Mouse (Mus musculus) thymus, adult 2 months (tissue): Measurements from ENCODE around the gene Idi1.
"Not testable (repeated sequence)": the region's sequence is repeated elsewhere in the genome, so short reads cannot be mapped to it uniquely, and the experiment has no call there.

Experiments used
- CTCF ChIP-seq: fragments of 200-500 bp; IDR thresholded peaks from 2 replicates; pipeline ENCODE4 v1.5.1; 2012; ENCODE audit warnings: mild to moderate bottlenecking, control low read depth, low read length, moderate library complexity, borderline replicate concordance; ENCODE audit not compliant: control insufficient read depth, poor library complexity, insufficient read depth; ENCODE audit errors: extremely low read depth
- POLR2A ChIP-seq: fragments of 200-500 bp; IDR thresholded peaks from 2 replicates; pipeline ENCODE4 v1.6.1; 2012; ENCODE audit warnings: mild to moderate bottlenecking, low read length, control low read depth, moderate library complexity; ENCODE audit not compliant: control insufficient read depth, poor library complexity, insufficient read depth; ENCODE audit errors: extremely low read depth

DNA sequence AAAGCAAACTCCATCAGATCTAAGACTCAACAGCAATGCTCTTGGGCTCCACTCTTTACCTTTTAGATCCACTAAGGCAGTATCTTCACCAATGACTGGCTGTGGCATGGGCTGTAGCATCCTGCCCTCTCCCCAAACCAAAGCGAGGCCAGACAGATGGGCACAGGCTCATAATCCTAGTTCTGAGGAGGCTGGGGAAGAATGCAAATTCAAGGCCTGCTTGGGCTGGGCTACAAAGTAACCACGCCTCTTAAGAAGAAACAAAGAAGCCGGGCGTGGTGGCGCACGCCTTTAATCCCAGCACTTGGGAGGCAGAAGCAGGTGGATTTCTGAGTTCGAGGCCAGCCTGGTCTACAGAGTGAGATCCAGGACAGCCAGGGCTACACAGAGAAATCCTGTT is 43.5 kb upstream of the Idi1 start:
- TF ChIP-seq CTCF, POLR2A: not testable (repeated sequence)
